Mouse (Mus musculus) heart, embryonic 14.5 days (tissue): ENCODE data around the gene Foxq1. TPM values are rescaled to one million over a fixed set of nuclear protein-coding genes. Genes with fewer than 3 reads are reported as not detected.

Source experiments
- ATAC-seq: fragments of 200-750 bp; cut with Nextera tagmentation; 2 replicates; pipeline ENCODE4 v1.8.0; 2017; ENCODE audit warnings: low read depth, moderate TSS enrichment; ENCODE audit not compliant: insufficient number of reproducible peaks, insufficient read depth, low FRiP score
- H3K27ac ChIP-seq, 2 experiments: fragments of 200-500 bp in 1 of 2; fragments of 300-500 bp in 1 of 2; sonication (generic) in 1 of 2; replicated peaks in 1 of 2; 2 replicates each; pipeline ENCODE4 v1.5.1; 2012 to 2014; ENCODE audit warnings: low read depth in 2 of 2, low read length in 2 of 2, control low read depth in 1 of 2, mild to moderate bottlenecking in 1 of 2, mixed read lengths in 1 of 2; ENCODE audit not compliant: control insufficient read depth in 1 of 2, insufficient read depth in 1 of 2
- H3K27me3 ChIP-seq: fragments of 300-500 bp; sonication (generic); 2 replicates; pipeline ENCODE4 v1.6.1; 2014; ENCODE audit warnings: mild to moderate bottlenecking, low read length, control low read depth; ENCODE audit not compliant: control insufficient read depth, insufficient read depth
- H3K36me3 ChIP-seq: fragments of 300-500 bp; sonication (generic); 2 replicates; pipeline ENCODE4 v1.6.1; 2014; ENCODE audit warnings: mild to moderate bottlenecking, control low read depth, low read length, mixed read lengths; ENCODE audit not compliant: control insufficient read depth, insufficient read depth
- H3K4me1 ChIP-seq, 2 experiments: fragments of 200-500 bp in 1 of 2; fragments of 300-500 bp in 1 of 2; sonication (generic) in 1 of 2; 2 replicates each; pipeline ENCODE4 v1.6.1; 2012 to 2014; ENCODE audit warnings: low read length in 2 of 2, control low read depth in 1 of 2, mixed read lengths in 1 of 2; ENCODE audit not compliant: control insufficient read depth in 2 of 2, insufficient read depth in 2 of 2
- H3K4me2 ChIP-seq: fragments of 300-500 bp; sonication (generic); 2 replicates; pipeline ENCODE4 v1.6.1; 2014; ENCODE audit warnings: mild to moderate bottlenecking, low read length
- H3K4me3 ChIP-seq, 2 experiments: fragments of 200-500 bp in 1 of 2; fragments of 300-500 bp in 1 of 2; sonication (generic) in 1 of 2; 2 replicates each; pipeline ENCODE4 v1.5.1; 2012 to 2014; ENCODE audit warnings: low read length in 2 of 2, mild to moderate bottlenecking in 2 of 2, control low read depth in 1 of 2, low read depth in 1 of 2, moderate library complexity in 1 of 2; ENCODE audit not compliant: control insufficient read depth in 1 of 2, insufficient read depth in 1 of 2
- H3K9ac ChIP-seq: fragments of 300-500 bp; sonication (generic); 2 replicates; pipeline ENCODE4 v1.6.1; 2014; ENCODE audit warnings: mild to moderate bottlenecking, low read length
- H3K9me3 ChIP-seq: fragments of 300-500 bp; sonication (generic); 2 replicates; pipeline ENCODE4 v1.6.1; 2016; ENCODE audit warnings: low read length, control low read depth; ENCODE audit not compliant: control insufficient read depth
- WGBS: fragments of 180-500 bp; shearing (Covaris S2); extraction: QIAGEN DNeasy Blood & Tissue Kit; methylation state at CpG from one replicate; pipeline ENCODE4 v1.1.7; 2014; 5-methylcytosine and 5-hydroxymethylcytosine counted together
- polyA plus RNA-seq: library from polyadenylated mRNA; unstranded; fragments of >200 nt; fragmentation: Nextera tagmentation; extraction: Ambion mirVana; gene quantifications from 2 replicates; pipeline ENCODE4 v1.2.1, GENCODE M21; 2014

The Foxq1 gene
- polyA plus RNA-seq, 1 experiment from 2014 or later = 0.19 TPM

GRCm38 (mm10) chr13:31599576-31599975, 43.6 kb downstream of the Foxq1 start:
- Histone ChIP-seq H3K9me3 (no peaks in the 10 kb centered on the region), H3K9ac (no peak overlapping the region), H3K27ac (no peak overlapping the region), H3K36me3 (no peaks in the 10 kb centered on the region), H3K4me1 (no peaks in the 10 kb centered on the region), H3K4me2 (no peak overlapping the region), H3K27me3 (no peaks in the 10 kb centered on the region), H3K4me3 (no peak overlapping the region)
- no peak for ATAC-seq
- 71% methylated on average over 5 of the region's 5 CpGs for WGBS

- 80% methylated on average over 6 of the region's 6 CpGs for WGBS
- ATAC-seq = no peak
- H3K9me3 ChIP-seq = no peaks in the 10 kb centered on the region
- no peaks in the 10 kb centered on the region for H3K27me3 ChIP-seq
- no peak overlapping the region for H3K9ac ChIP-seq
- H3K4me2 ChIP-seq = no peak overlapping the region
- no peak overlapping the region for H3K4me3 ChIP-seq
- H3K4me1 ChIP-seq = no peaks in the 10 kb centered on the region
- H3K27ac ChIP-seq = no peak overlapping the region
- no peaks in the 10 kb centered on the region for H3K36me3 ChIP-seq
These were observed 48.0 kb downstream of the Foxq1 start for GRCm38 (mm10) chr13:31603964-31604363.

Other genes starting within 250 kb of the Foxq1 start
- gene A530084C06Rik, start 3.2 kb downstream of the Foxq1 start, polyA plus RNA-seq = not detected in 2 replicates
- gene Foxf2, start 69.7 kb downstream of the Foxq1 start, polyA plus RNA-seq = 0.11 TPM in 1 of 2 replicates, not detected in the other